Mouse (Mus musculus) heart, adult 2 months (tissue): Measurements from ENCODE around the gene Sipa1l2.

Experiments used
- CTCF ChIP-seq: fragments of 200-600 bp; IDR thresholded peaks from 2 replicates; pipeline ENCODE4 v1.8.1; 2022; ENCODE audit warnings: antibody characterized with exemption, mild to moderate bottlenecking, moderate library complexity
- POLR2A ChIP-seq: fragments of 200-500 bp; IDR thresholded peaks from 2 replicates; pipeline ENCODE4 v1.6.1; 2011; ENCODE audit warnings: mild to moderate bottlenecking, low read depth, low read length, control low read depth; ENCODE audit not compliant: insufficient read depth

- TF ChIP-seq CTCF (no peak), POLR2A (peak; percentile 48; the same call in 1 of the 2 replicates)
Observed at GRCm38 (mm10) chr8:125385519-125386150, 184.0 kb downstream of the Sipa1l2 start.
